Mouse (Mus musculus): ENCODE measurements around the gene Lrrfip2. TPM values are rescaled to one million over a fixed set of nuclear protein-coding genes. Genes with fewer than 3 reads are reported as not detected.

The Lrrfip2 gene
- polyA plus RNA-seq, 1 experiment from 2014 or later, result 18.5 TPM

GRCm38 (mm10) chr9:111223406-111223805 is 106.0 kb downstream of the Lrrfip2 start:
- peaks cover 2% of the 10 kb centered on the region; the same call in 1 of the 2 replicates for H3K4me1 ChIP-seq (ENCODE audit: insufficient read depth)
- H3K27ac ChIP-seq (ENCODE audit: low read depth), result no peak overlapping the region
- TF ChIP-seq EP300 (IDR thresholded peaks at IDR 0.05; ENCODE audit: low read depth), result no peak
- no peak for TF ChIP-seq CTCF (IDR thresholded peaks at IDR 0.05; ENCODE audit: low read depth)
- DNase-seq (no peak), ATAC-seq (no peak)
- H3K4me3 ChIP-seq (ENCODE audit: low read depth, low read length), result no peak overlapping the region
- H3K4me2 ChIP-seq (ENCODE audit: low read depth, low read length), result no peak overlapping the region
- peaks cover 68% of the 10 kb centered on the region for H3K36me3 ChIP-seq (replicated peaks; ENCODE audit: insufficient read depth, low read length)
- H3K9ac ChIP-seq (replicated peaks), result no peak overlapping the region
- no peaks in the 10 kb centered on the region for H3K9me3 ChIP-seq (ENCODE audit: low read length)
- WGBS (ENCODE audit: insufficient replicate concordance), result 94% methylated on average over 5 of the region's 5 CpGs
- no peaks in the 10 kb centered on the region for H3K27me3 ChIP-seq (ENCODE audit: insufficient read depth, low read length)

GRCm38 (mm10) chr9:111228446-111228845 is 111.1 kb downstream of the Lrrfip2 start:
- Histone ChIP-seq H3K9me3 (ENCODE audit: low read length) (no peaks in the 10 kb centered on the region), H3K4me2 (ENCODE audit: low read depth, low read length) (no peak overlapping the region), H3K4me3 (ENCODE audit: low read depth, low read length) (no peak overlapping the region), H3K36me3 (replicated peaks; ENCODE audit: insufficient read depth, low read length) (peaks cover 77% of the 10 kb centered on the region), H3K27me3 (ENCODE audit: insufficient read depth, low read length) (no peaks in the 10 kb centered on the region), H3K9ac (replicated peaks) (no peak overlapping the region), H3K27ac (ENCODE audit: low read depth) (no peak overlapping the region), H3K4me1 (ENCODE audit: insufficient read depth) (no peaks in the 10 kb centered on the region)
- TF ChIP-seq CTCF (IDR thresholded peaks at IDR 0.05; ENCODE audit: low read depth), result no peak
- TF ChIP-seq EP300 (IDR thresholded peaks at IDR 0.05; ENCODE audit: low read depth), result no peak
- no peak for DNase-seq
- ATAC-seq, result no peak
- 81% methylated on average over 5 of the region's 5 CpGs for WGBS (ENCODE audit: insufficient replicate concordance)

GRCm38 (mm10) chr9:111234701-111235100 is 117.3 kb downstream of the Lrrfip2 start:
- no peaks in the 10 kb centered on the region for H3K4me1 ChIP-seq (ENCODE audit: insufficient read depth)
- TF ChIP-seq EP300 (IDR thresholded peaks at IDR 0.05; ENCODE audit: low read depth) (no peak), CTCF (IDR thresholded peaks at IDR 0.05; ENCODE audit: low read depth) (peak; percentile 32)
- ATAC-seq (no peak), DNase-seq (no peak)
- no peaks in the 10 kb centered on the region for H3K9me3 ChIP-seq (ENCODE audit: low read length)
- H3K36me3 ChIP-seq (replicated peaks; ENCODE audit: insufficient read depth, low read length), result peaks cover 71% of the 10 kb centered on the region
- H3K27me3 ChIP-seq (ENCODE audit: insufficient read depth, low read length), result no peaks in the 10 kb centered on the region
- no peak overlapping the region for H3K27ac ChIP-seq (ENCODE audit: low read depth)
- H3K4me3 ChIP-seq (ENCODE audit: low read depth, low read length), result no peak overlapping the region
- 87% methylated on average over 9 of the region's 9 CpGs for WGBS (ENCODE audit: insufficient replicate concordance)
- H3K9ac ChIP-seq (replicated peaks), result no peak overlapping the region
- H3K4me2 ChIP-seq (ENCODE audit: low read depth, low read length), result no peak overlapping the region

GRCm38 (mm10) chr9:111237726-111238125 is 120.3 kb downstream of the Lrrfip2 start:
- peaks cover 73% of the 10 kb centered on the region for H3K36me3 ChIP-seq (replicated peaks; ENCODE audit: insufficient read depth, low read length)
- no peak overlapping the region for H3K4me3 ChIP-seq (ENCODE audit: low read depth, low read length)
- no peak for DNase-seq
- TF ChIP-seq CTCF (IDR thresholded peaks at IDR 0.05; ENCODE audit: low read depth) (no peak), EP300 (IDR thresholded peaks at IDR 0.05; ENCODE audit: low read depth) (no peak)
- H3K9ac ChIP-seq (replicated peaks), result no peak overlapping the region
- no peak overlapping the region for H3K27ac ChIP-seq (ENCODE audit: low read depth)
- no peak overlapping the region for H3K4me2 ChIP-seq (ENCODE audit: low read depth, low read length)
- H3K4me1 ChIP-seq (ENCODE audit: insufficient read depth), result no peaks in the 10 kb centered on the region
- no peaks in the 10 kb centered on the region for H3K27me3 ChIP-seq (ENCODE audit: insufficient read depth, low read length)
- H3K9me3 ChIP-seq (ENCODE audit: low read length), result no peaks in the 10 kb centered on the region
- no peak for ATAC-seq

GRCm38 (mm10) chr9:111239821-111240220 is 122.4 kb downstream of the Lrrfip2 start:
- Histone ChIP-seq H3K9me3 (ENCODE audit: low read length) (no peaks in the 10 kb centered on the region), H3K27ac (ENCODE audit: low read depth) (no peak overlapping the region), H3K4me1 (ENCODE audit: insufficient read depth) (no peaks in the 10 kb centered on the region), H3K9ac (replicated peaks) (no peak overlapping the region), H3K36me3 (replicated peaks; ENCODE audit: insufficient read depth, low read length) (peaks cover 64% of the 10 kb centered on the region), H3K27me3 (ENCODE audit: insufficient read depth, low read length) (no peaks in the 10 kb centered on the region), H3K4me2 (ENCODE audit: low read depth, low read length) (no peak overlapping the region), H3K4me3 (ENCODE audit: low read depth, low read length) (no peak overlapping the region)
- DNase-seq (no peak), ATAC-seq (no peak)
- 90% methylated on average over 4 of the region's 4 CpGs for WGBS (ENCODE audit: insufficient replicate concordance)
- TF ChIP-seq EP300 (IDR thresholded peaks at IDR 0.05; ENCODE audit: low read depth), result no peak
- TF ChIP-seq CTCF (IDR thresholded peaks at IDR 0.05; ENCODE audit: low read depth), result no peak

GRCm38 (mm10) chr9:111243384-111243783 is 126.0 kb downstream of the Lrrfip2 start:
- ATAC-seq (no peak), DNase-seq (no peak)
- no peak overlapping the region for H3K27ac ChIP-seq (ENCODE audit: low read depth)
- TF ChIP-seq EP300 (IDR thresholded peaks at IDR 0.05; ENCODE audit: low read depth) (no peak), CTCF (IDR thresholded peaks at IDR 0.05; ENCODE audit: low read depth) (no peak)
- H3K27me3 ChIP-seq (ENCODE audit: insufficient read depth, low read length), result no peaks in the 10 kb centered on the region
- no peak overlapping the region for H3K4me3 ChIP-seq (ENCODE audit: low read depth, low read length)
- whole genome bisulfite sequencing (ENCODE audit: insufficient replicate concordance), result 88% methylated on average over 6 of the region's 6 CpGs
- no peaks in the 10 kb centered on the region for H3K9me3 ChIP-seq (ENCODE audit: low read length)
- no peak overlapping the region for H3K4me2 ChIP-seq (ENCODE audit: low read depth, low read length)
- H3K4me1 ChIP-seq (ENCODE audit: insufficient read depth), result no peaks in the 10 kb centered on the region
- peaks cover 49% of the 10 kb centered on the region for H3K36me3 ChIP-seq (replicated peaks; ENCODE audit: insufficient read depth, low read length)
- H3K9ac ChIP-seq (replicated peaks), result no peak overlapping the region

- Histone ChIP-seq H3K4me1 (ENCODE audit: insufficient read depth) (no peaks in the 10 kb centered on the region), H3K27ac (ENCODE audit: low read depth) (no peak overlapping the region), H3K27me3 (ENCODE audit: insufficient read depth, low read length) (no peaks in the 10 kb centered on the region), H3K9me3 (ENCODE audit: low read length) (no peaks in the 10 kb centered on the region), H3K36me3 (replicated peaks; ENCODE audit: insufficient read depth, low read length) (peaks cover 42% of the 10 kb centered on the region), H3K4me3 (ENCODE audit: low read depth, low read length) (no peak overlapping the region), H3K9ac (replicated peaks) (no peak overlapping the region), H3K4me2 (ENCODE audit: low read depth, low read length) (no peak overlapping the region)
- WGBS (ENCODE audit: insufficient replicate concordance), result 84% methylated on average over 6 of the region's 6 CpGs
- ATAC-seq, result no peak
- DNase-seq, result no peak
- no peak for TF ChIP-seq EP300 (IDR thresholded peaks at IDR 0.05; ENCODE audit: low read depth)
- no peak for TF ChIP-seq CTCF (IDR thresholded peaks at IDR 0.05; ENCODE audit: low read depth)
These were observed 128.2 kb downstream of the Lrrfip2 start for GRCm38 (mm10) chr9:111245546-111245945.
